Comparison of ENCODE assay signal across 15 mouse cellular contexts in the genomic region with DNA sequence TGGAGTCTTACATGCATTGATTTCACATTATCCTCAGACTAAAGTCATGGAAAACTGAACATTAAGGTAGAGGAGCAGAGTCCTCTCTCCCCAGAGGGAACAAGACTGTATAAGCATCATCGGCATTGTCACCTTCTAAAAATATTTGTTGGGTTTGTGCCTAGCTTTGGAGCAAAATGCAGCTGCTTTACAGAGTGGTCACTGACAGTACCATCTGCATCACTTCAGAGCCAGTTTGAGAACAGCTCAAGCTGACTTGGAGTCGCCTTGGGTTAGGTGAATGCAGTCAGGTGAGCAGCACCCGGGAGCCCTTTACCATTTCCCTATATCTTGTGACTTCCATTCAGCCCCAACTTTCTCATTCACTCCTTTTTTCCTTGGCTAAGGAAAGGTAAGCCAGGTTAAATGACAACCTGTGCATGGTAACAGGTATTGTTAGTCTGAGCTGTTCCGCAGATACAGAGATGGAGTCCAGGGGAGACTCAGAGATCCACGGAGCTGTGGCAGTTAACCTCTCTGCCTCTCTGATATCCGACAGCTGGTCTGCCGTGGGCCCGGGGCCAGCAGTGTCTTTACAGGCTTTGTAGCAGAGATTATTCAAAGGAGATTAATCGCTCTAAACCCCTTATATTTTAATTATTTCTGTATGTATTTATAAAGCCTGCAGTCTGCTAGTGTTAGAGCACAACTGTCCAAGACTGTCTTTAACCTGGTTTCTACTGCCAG.
DNase-seq lines count a peak whose midpoint lies in the region; ATAC-seq and TF ChIP-seq lines count a peak whose summit lies in the region.
"Had no signal": no experiment of that assay in that cellular context is flagged by ENCODE, and none has a peak within 500 bp of the region (broad histone marks: within the 10 kb centered on the region; RNA-seq: fewer than 3 reads in every experiment).

No protein-coding gene starts in this region.

- no peak overlapping the region for H3K4me2 ChIP-seq in forebrain, embryonic 14.5 days (ENCODE audit: low read length)
- H3K4me2 ChIP-seq: intestine, embryonic 15.5 days; limb, embryonic 12.5 days; lung, embryonic 15.5 days had no signal

- DNase-seq in forebrain, embryonic 14.5 days (ENCODE audit: low spot score): peak; percentile 20
- no peak for DNase-seq in forebrain, embryonic 10.5 days (ENCODE audit: extremely low spot score, low spot score)
- DNase-seq in kidney, postnatal 14 days: peak; percentile 3
- DNase-seq in kidney, adult 9 months: no peak
- DNase-seq in brain, embryonic 14.5 days (ENCODE audit: low read depth): peak; percentile 49
- DNase-seq in lung, postnatal 14 days: peak; percentile 4
- no peak for DNase-seq in right cerebral cortex, postnatal 25 days
- no peak for DNase-seq in yolk sac, embryonic 10.5 days (ENCODE audit: low spot score)
- DNase-seq: adrenal gland, postnatal 36 days; gastrocnemius, postnatal 25 days; heart, postnatal 36 days; layer of hippocampus, adult 9-11 months had no signal

- no peak for ATAC-seq in forebrain, embryonic 14.5 days
- ATAC-seq: intestine, embryonic 15.5 days had no signal

- H3K4me3 ChIP-seq in forebrain, embryonic 14.5 days (ENCODE audit: low read depth, low read length): no peak overlapping the region
- no peak overlapping the region for H3K4me3 ChIP-seq in forebrain, embryonic 10.5 days
- H3K4me3 ChIP-seq: intestine, embryonic 15.5 days; limb, embryonic 12.5 days; lung, embryonic 15.5 days had no signal

- no peaks in the 10 kb centered on the region for H3K27me3 ChIP-seq in forebrain, embryonic 14.5 days (replicated peaks; ENCODE audit: control insufficient read depth, insufficient read depth, low read length)
- H3K27me3 ChIP-seq in forebrain, embryonic 10.5 days (ENCODE audit: poor library complexity, severe bottlenecking): no peaks in the 10 kb centered on the region
- H3K27me3 ChIP-seq: intestine, embryonic 15.5 days; limb, embryonic 12.5 days; lung, embryonic 15.5 days had no signal

- peaks cover 8% of the 10 kb centered on the region; the same call in 1 of the 2 replicates for H3K4me1 ChIP-seq in forebrain, embryonic 14.5 days (ENCODE audit: control insufficient read depth, insufficient read depth, low read length)
- H3K4me1 ChIP-seq in forebrain, embryonic 10.5 days: peaks cover 34% of the 10 kb centered on the region
- H3K4me1 ChIP-seq: intestine, embryonic 15.5 days had no signal

- H3K9me3 ChIP-seq in forebrain, embryonic 14.5 days (replicated peaks; ENCODE audit: control insufficient read depth, low read length): no peaks in the 10 kb centered on the region
- no peaks in the 10 kb centered on the region for H3K9me3 ChIP-seq in forebrain, embryonic 10.5 days
- H3K9me3 ChIP-seq: intestine, embryonic 15.5 days; limb, embryonic 12.5 days; lung, embryonic 15.5 days had no signal

- 60% methylated on average over 9 of the region's 9 CpGs for WGBS in forebrain, embryonic 14.5 days
- WGBS in forebrain, embryonic 10.5 days: 81% methylated on average over 9 of the region's 9 CpGs

- no peak overlapping the region for H3K9ac ChIP-seq in forebrain, embryonic 14.5 days (ENCODE audit: low read length)
- H3K9ac ChIP-seq: intestine, embryonic 15.5 days; limb, embryonic 12.5 days; lung, embryonic 15.5 days had no signal

- H3K36me3 ChIP-seq in forebrain, embryonic 14.5 days (ENCODE audit: control insufficient read depth, insufficient read depth, low read length): no peaks in the 10 kb centered on the region
- no peaks in the 10 kb centered on the region for H3K36me3 ChIP-seq in forebrain, embryonic 10.5 days (replicated peaks)
- H3K36me3 ChIP-seq: intestine, embryonic 15.5 days; limb, embryonic 12.5 days; lung, embryonic 15.5 days had no signal

- no peak for TF ChIP-seq CTCF in brain, embryonic 14.5 days (IDR thresholded peaks at IDR 0.05; ENCODE audit: borderline replicate concordance, extremely low read depth, insufficient read depth, insufficient read length)

- no peak for TF ChIP-seq POLR2A in brain, embryonic 14.5 days (IDR thresholded peaks at IDR 0.05; ENCODE audit: borderline replicate concordance, extremely low read depth, insufficient read depth, insufficient read length, poor library complexity, severe bottlenecking)

- no peak overlapping the region for H3K27ac ChIP-seq in forebrain, embryonic 14.5 days (ENCODE audit: low read depth, low read length)
- H3K27ac ChIP-seq in forebrain, embryonic 10.5 days: no peak overlapping the region
- H3K27ac ChIP-seq: intestine, embryonic 15.5 days; limb, embryonic 12.5 days; lung, embryonic 15.5 days had no signal

Comparison
In these comparisons a context has a peak if more than half of its experiments do, and no peak if none do; other contexts are left out.
1. DNase-seq: peak in forebrain, embryonic 14.5 days (single experiment), kidney, postnatal 14 days (single experiment), brain, embryonic 14.5 days (single experiment) and lung, postnatal 14 days (single experiment); none in forebrain, embryonic 10.5 days (single experiment), kidney, adult 9 months (single experiment), right cerebral cortex, postnatal 25 days (single experiment) and yolk sac, embryonic 10.5 days (single experiment).